Mouse (Mus musculus) frontal cortex, adult (tissue): ENCODE results near the gene Pnp.
"Not testable (repeated sequence)": the region's sequence is repeated elsewhere in the genome, so short reads cannot be mapped to it uniquely, and the experiment has no call there.

ENCODE experiments used
- ATAC-seq: cut with Nextera tagmentation; 2 replicates; pipeline ENCODE4 v1.9.2; 2017; ENCODE audit warnings: mild to moderate bottlenecking, moderate library complexity, mixed read lengths; ENCODE audit not compliant: low TSS enrichment

The Pnp gene

GRCm38 (mm10) chr14:50930754-50931492 is at the start of gene Pnp, which contains the start of gene Pip4p1:
TSS of gene Pnp (plus strand) at chr14:50931082.
TSS of gene Pip4p1 (minus strand) at chr14:50930856.
- ATAC-seq = peak; percentile 95

DNA sequence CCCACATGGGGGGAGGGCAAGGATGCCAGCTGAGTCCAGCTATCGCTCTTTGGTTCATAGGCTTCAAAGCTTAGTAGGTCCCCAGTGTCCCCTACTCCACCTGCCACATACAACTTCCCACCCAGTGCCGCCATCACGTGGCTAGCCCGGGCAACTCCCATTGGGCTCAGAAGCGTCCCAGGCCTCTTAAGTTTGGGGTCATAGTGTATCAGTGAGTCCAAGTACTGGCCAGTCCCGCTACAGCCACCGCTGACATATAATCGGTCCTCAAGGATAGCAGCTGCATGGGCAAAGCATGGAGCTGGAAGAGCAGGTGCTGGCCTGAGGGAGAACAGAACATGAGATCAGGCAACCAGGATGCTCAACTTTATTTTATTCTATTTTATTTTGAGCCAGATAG is 39.3 kb upstream of the Pnp start:
- no peak for ATAC-seq

DNA sequence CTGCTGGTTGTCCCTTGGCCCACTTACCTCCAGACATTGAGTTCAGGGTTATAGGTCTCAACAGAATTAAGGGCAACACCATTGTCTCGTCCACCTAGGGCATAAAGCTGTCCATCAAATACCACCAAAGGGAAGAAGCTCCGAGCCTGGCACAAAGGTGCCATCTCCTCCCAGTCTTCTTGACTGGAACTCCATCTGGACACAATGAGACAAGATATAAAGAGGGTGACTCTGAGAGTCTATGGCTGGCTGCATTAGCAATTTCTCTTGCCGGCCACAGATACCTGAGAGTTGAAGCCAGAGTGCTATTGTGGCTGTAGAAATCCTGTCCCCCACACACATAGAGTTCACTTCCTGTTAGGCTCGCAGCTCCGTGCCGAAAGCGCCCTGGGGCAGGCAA is 38.8 kb upstream of the Pnp start:
- no peak for ATAC-seq

DNA sequence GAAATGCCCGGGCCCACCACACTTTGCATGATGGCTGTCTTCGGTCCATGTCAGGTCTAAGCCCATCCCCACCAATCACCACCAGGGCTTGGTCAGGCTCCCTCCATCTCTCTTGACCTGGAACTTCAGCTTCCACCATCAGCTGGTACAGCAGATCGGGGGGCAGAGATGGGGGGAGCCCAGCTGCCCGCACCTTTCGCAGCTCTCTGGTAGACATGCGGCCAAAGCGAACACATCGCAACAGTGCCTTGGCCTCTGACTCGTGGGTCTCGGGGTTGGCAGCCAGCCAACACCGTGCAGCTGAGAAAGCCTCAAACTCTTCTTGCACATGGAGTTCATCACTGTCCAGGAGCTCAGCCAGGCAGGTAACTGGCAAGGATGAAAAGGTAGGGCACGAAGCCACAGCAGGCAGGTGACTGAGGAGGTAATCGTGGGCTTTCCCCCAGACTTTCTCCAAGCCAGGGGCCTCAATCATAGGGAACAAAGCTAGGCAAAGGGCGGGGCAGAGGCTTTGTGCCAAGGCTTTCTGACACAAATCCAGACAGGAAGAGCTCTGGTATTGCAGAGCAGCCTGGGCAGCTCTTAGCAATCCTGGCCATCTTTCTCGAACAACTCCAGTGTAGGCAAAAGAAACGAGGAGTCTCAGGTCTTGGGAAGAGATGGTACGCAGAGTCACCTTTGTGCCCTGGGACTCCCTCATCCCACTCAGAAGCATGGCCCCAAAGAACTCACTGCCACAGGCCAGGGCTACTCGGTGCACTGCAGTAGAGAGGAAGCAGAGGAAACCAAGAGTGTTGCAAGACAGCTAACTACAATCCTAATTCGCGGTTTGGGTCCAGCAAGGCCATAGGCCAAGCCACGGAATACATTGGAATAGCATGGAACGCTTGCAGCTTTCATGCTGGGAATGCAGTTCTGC is 38.1 kb upstream of the Pnp start:
- ATAC-seq = no peak

DNA sequence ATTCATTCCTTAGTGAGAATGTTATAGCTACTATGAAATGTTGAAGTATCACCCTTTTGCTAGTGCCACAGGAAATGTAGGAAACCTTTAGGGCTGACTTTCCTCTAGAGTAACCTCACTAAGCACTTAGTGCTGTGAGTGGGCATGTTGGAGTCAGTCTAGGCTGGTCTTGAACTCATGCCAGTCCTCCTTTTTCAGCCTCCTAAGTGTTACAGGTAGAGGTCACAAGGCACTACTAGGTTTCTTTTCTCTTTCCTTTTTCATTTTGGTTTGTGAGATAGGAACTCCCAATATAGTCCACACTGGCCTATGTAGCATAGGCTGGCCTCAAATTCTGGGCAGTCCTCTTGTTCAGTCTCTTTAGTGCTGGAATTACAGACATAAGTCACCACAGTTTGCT is 35.5 kb upstream of the Pnp start:
- ATAC-seq = no peak

- ATAC-seq = peak; percentile 64
Observed at GRCm38 (mm10) chr14:50895985-50896746, 34.7 kb upstream of the Pnp start.

- peak; percentile 93 for ATAC-seq
Observed at GRCm38 (mm10) chr14:50896747-50897373, 34.0 kb upstream of the Pnp start.

DNA sequence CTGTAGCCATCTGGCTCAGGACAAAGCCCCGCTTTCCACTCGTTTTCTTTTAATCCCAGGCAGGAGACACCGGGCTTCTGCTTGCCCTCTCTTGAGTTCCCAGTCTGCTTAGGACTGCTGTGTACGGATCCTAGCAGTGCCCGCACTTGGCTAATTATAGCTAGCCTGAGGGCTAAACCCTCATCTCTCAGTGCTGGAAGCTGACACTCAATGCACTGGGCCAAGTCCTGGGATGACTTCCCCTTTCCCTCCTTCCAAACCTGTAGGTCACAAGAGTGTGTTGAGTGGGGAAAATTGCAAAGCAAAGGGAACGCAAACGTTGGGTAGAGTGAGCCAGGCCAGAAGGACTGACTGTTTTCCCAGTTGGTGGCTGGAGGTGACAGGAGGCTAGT is 33.5 kb upstream of the Pnp start, which contains the start of gene Klhl33:
Gene Klhl33, minus strand, starts transcription at position 134 of the 392 bp plus-strand sequence.
- peak; percentile 1; the same call in 1 of the 2 replicates for ATAC-seq

DNA sequence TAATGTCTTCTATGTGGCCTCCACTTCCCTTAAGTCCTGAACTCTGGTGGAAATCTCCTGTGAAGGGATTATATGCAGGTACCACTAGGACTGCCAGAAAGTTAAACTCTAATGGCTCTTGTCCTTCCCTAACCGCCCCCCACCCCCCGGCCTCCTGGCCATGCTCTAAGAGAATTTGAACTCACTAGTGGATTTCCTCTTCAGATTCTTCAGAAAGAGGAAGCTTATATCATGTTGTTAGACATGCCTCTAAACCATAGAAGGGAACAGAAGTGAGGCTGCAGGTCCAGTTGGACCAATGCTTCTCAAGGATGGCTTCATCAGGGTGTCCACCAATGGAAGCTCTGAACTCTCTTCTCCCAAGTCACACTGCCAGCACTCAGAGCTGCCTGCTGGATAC is 32.9 kb upstream of the Pnp start:
- not testable (repeated sequence) for ATAC-seq

GRCm38 (mm10) chr14:50903973-50904827 is 26.7 kb upstream of the Pnp start:
- peak; percentile 99 for ATAC-seq

GRCm38 (mm10) chr14:50904828-50905129 is 26.1 kb upstream of the Pnp start:
- no peak for ATAC-seq

- not testable (repeated sequence) for ATAC-seq
Observed at GRCm38 (mm10) chr14:50905327-50905726, 25.6 kb upstream of the Pnp start.

- no peak for ATAC-seq
Observed at GRCm38 (mm10) chr14:50908126-50908525, 22.8 kb upstream of the Pnp start.

DNA sequence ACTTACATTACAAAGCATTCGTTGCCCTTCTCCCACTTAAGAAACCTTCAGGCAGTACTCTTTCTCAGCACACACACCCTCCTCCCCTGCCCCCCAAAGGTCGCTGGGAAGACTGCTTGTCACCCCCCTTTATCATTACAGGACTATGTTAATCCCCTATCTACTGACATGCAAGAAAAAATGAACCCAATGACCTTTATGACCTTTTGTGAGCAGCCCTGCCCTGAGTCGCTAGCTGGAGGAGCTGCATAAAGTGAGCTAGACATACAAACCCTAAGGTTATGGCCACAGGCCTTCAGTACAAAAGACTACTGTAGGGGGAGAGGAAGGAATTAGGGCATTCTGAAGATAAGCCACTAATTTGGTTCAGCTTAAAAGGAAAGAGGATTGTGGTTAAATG is 19.5 kb upstream of the Pnp start:
- no peak for ATAC-seq

- ATAC-seq = not testable (repeated sequence)
Observed at GRCm38 (mm10) chr14:50923437-50923836, 7.4 kb upstream of the Pnp start.

- peak; percentile 94 for ATAC-seq
Observed at GRCm38 (mm10) chr14:50924281-50925064, 6.4 kb upstream of the Pnp start, which contains the start of the genes Osgep and Apex1. TSS of gene Osgep (minus strand) at chr14:50924893. TSS of gene Apex1 (plus strand) at chr14:50924968.

GRCm38 (mm10) chr14:50925111-50925920 is 5.6 kb upstream of the Pnp start:
- ATAC-seq = peak; percentile 64

DNA sequence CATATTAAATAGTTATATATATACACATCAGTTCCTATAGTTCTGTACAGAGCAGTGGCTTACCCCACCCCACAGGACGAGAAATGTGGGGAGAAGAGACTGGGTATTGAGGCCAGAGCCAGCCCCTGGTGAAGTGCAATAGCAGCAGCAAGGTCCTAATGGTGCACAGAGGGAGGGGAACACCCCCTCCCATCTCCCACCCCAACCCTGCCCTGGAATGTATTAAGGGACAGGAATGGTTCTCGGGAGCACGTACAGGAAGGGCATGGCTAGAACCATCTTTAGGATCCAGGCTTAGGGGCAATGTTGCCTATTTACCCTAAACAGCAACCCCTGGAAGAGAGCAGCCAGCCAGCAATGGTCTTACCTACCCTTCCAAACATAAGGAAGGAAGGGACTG is 3.5 kb upstream of the Pnp start:
- no peak for ATAC-seq

DNA sequence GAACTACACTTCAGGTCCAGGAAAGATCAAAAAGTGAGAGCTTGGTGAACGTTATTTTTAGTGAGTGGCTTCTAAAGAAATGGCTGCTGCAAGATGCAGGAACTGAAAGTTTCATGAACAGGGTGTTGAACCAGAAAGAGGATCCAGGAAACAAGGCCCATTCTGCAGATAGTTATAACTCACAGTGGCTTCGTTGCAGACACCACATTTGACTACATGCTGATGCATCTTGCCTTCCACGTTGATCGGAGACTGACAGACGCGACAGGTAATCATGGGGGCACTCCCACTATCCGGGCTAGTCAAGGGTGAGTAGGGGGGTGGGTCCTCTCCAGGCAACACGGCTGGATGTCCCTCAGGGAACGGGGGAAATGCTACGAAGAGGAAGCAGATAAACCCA is 931 bp upstream of the Pnp start:
- ATAC-seq = no peak
